Mouse (Mus musculus): ENCODE results near the gene Dtl.
A peak's percentile ranks its signal among the peaks of the same experiment; 100 is the strongest.

Gene Dtl

GRCm38 (mm10) chr1:191575458-191576247 is at the start of gene Dtl, which contains the start of gene Ints7:
Gene Dtl (minus strand): TSS chr1:191575544.
Gene Ints7 (plus strand): TSS chr1:191575636.
- DNase-seq: peak; percentile 98 to 99

GRCm38 (mm10) chr1:191625026-191625425 is 49.7 kb upstream of the Dtl start:
- no peak for DNase-seq

GRCm38 (mm10) chr1:191624492-191624891 is 49.1 kb upstream of the Dtl start:
- no peak for DNase-seq

- DNase-seq: no peak
Measured at GRCm38 (mm10) chr1:191622801-191623200, 47.5 kb upstream of the Dtl start.

GRCm38 (mm10) chr1:191621096-191621495 is 45.8 kb upstream of the Dtl start:
- no peak for DNase-seq

- no peak for DNase-seq
Measured at GRCm38 (mm10) chr1:191618067-191618766, 42.9 kb upstream of the Dtl start.

GRCm38 (mm10) chr1:191617589-191617988 is 42.2 kb upstream of the Dtl start:
- DNase-seq: no peak

GRCm38 (mm10) chr1:191616245-191616644 is 40.9 kb upstream of the Dtl start:
- no peak for DNase-seq

GRCm38 (mm10) chr1:191612877-191613276 is 37.5 kb upstream of the Dtl start:
- DNase-seq: no peak

GRCm38 (mm10) chr1:191611686-191612085 is 36.3 kb upstream of the Dtl start:
- DNase-seq: no peak

GRCm38 (mm10) chr1:191610357-191610756 is 35.0 kb upstream of the Dtl start:
- no peak for DNase-seq

- no peak for DNase-seq
Measured at GRCm38 (mm10) chr1:191609578-191609977, 34.2 kb upstream of the Dtl start.

- no peak for DNase-seq
Measured at GRCm38 (mm10) chr1:191609051-191609450, 33.7 kb upstream of the Dtl start.

- DNase-seq: no peak
Measured at GRCm38 (mm10) chr1:191604690-191605089, 29.3 kb upstream of the Dtl start.

- DNase-seq: no peak
Measured at GRCm38 (mm10) chr1:191599210-191599609, 23.9 kb upstream of the Dtl start.

- no peak for DNase-seq
Measured at GRCm38 (mm10) chr1:191596076-191596475, 20.7 kb upstream of the Dtl start.

GRCm38 (mm10) chr1:191592016-191592720 is 16.8 kb upstream of the Dtl start:
- DNase-seq: no peak

- no peak for DNase-seq
Measured at GRCm38 (mm10) chr1:191588749-191589148, 13.4 kb upstream of the Dtl start.

GRCm38 (mm10) chr1:191587062-191587461 is 11.7 kb upstream of the Dtl start:
- no peak for DNase-seq

- no peak for DNase-seq
Measured at GRCm38 (mm10) chr1:191585704-191586103, 10.4 kb upstream of the Dtl start.

GRCm38 (mm10) chr1:191584483-191584882 is 9.1 kb upstream of the Dtl start:
- no peak for DNase-seq

GRCm38 (mm10) chr1:191583836-191584235 is 8.5 kb upstream of the Dtl start:
- DNase-seq: no peak

- DNase-seq: no peak
Measured at GRCm38 (mm10) chr1:191581641-191582040, 6.3 kb upstream of the Dtl start.

GRCm38 (mm10) chr1:191579524-191579923 is 4.2 kb upstream of the Dtl start:
- no peak for DNase-seq

Measured in spleen, adult 18-20 months (tissue).